Mouse (Mus musculus) myocyte (in vitro differentiated cells): Measurements from ENCODE around the gene Ccdc103. TPM values are rescaled to one million over a fixed set of nuclear protein-coding genes. Genes with fewer than 3 reads are reported as not detected.
A peak's percentile ranks its signal among the peaks of the same experiment; 100 is the strongest.

Source experiments
- H3K27me3 ChIP-seq: one replicate; pipeline ENCODE4 v1.6.1; 2011; ENCODE audit not compliant: control insufficient read depth, insufficient read depth, insufficient read length
- H3K36me3 ChIP-seq: one replicate; pipeline ENCODE4 v1.6.1; 2011; ENCODE audit not compliant: control insufficient read depth, insufficient read depth
- H3K4me2 ChIP-seq: one replicate; pipeline ENCODE4 v1.6.1; 2011; ENCODE audit warnings: low read depth, control low read depth
- H3K4me3 ChIP-seq: one replicate; pipeline ENCODE4 v1.5.1; 2011; ENCODE audit warnings: mild to moderate bottlenecking, control low read depth, moderate library complexity
- H3K79me2 ChIP-seq: one replicate; pipeline ENCODE4 v1.6.1; 2011; ENCODE audit not compliant: control insufficient read depth, insufficient read depth
- H3ac ChIP-seq: one replicate; pipeline ENCODE4 v1.6.1; 2011; ENCODE audit not compliant: control insufficient read depth, insufficient read length
- CEBPB ChIP-seq: IDR thresholded peaks from 2 replicates; pipeline ENCODE4 v1.6.1; 2011; ENCODE audit warnings: mild to moderate bottlenecking, moderate library complexity; ENCODE audit not compliant: poor library complexity, insufficient read depth, severe bottlenecking
- E2F4 ChIP-seq: IDR thresholded peaks from one replicate; pipeline ENCODE4 v1.6.1; 2011; ENCODE audit warnings: mild to moderate bottlenecking, control low read depth, moderate library complexity; ENCODE audit not compliant: insufficient read depth
- MYOD1 ChIP-seq, 3 experiments: IDR thresholded peaks; one replicate each; pipeline ENCODE4 v1.6.1; 2011; ENCODE audit warnings: control low read depth in 2 of 3, low read depth in 2 of 3, mild to moderate bottlenecking in 2 of 3, moderate library complexity in 1 of 3; ENCODE audit not compliant: insufficient read length in 2 of 3, control insufficient read depth in 1 of 3
- POLR2A ChIP-seq: IDR thresholded peaks from one replicate; pipeline ENCODE4 v1.6.1; 2011; ENCODE audit warnings: low read depth, mild to moderate bottlenecking, control low read depth, moderate library complexity; ENCODE audit not compliant: insufficient read length
- POLR2AphosphoS2 ChIP-seq: IDR thresholded peaks from one replicate; pipeline ENCODE4 v1.6.1; 2011; ENCODE audit warnings: low read depth, control low read depth; ENCODE audit not compliant: insufficient read length
- REST ChIP-seq: IDR thresholded peaks from one replicate; pipeline ENCODE4 v1.6.1; 2011; ENCODE audit warnings: mild to moderate bottlenecking, control low read depth, moderate library complexity; ENCODE audit not compliant: insufficient read depth, insufficient read length
- SRF ChIP-seq: IDR thresholded peaks from one replicate; pipeline ENCODE4 v1.6.1; 2011; ENCODE audit warnings: low read depth; ENCODE audit not compliant: control insufficient read depth, insufficient read length
- TCF12 ChIP-seq: IDR thresholded peaks from one replicate; pipeline ENCODE4 v1.6.1; 2011; ENCODE audit warnings: mild to moderate bottlenecking, control low read depth; ENCODE audit not compliant: poor library complexity, insufficient read depth, severe bottlenecking
- TCF3 ChIP-seq: IDR thresholded peaks from one replicate; pipeline ENCODE4 v1.6.1; 2011; ENCODE audit warnings: low read depth, control low read depth; ENCODE audit not compliant: insufficient read length
- USF1 ChIP-seq: IDR thresholded peaks from one replicate; pipeline ENCODE4 v1.6.1; 2011; ENCODE audit warnings: low read depth, mild to moderate bottlenecking, control low read depth, moderate library complexity
- polyA plus RNA-seq: library from polyadenylated mRNA; unstranded; fragments of >200 nt; fragmentation: generic; extraction: Trizol; gene quantifications from one replicate; pipeline ENCODE4 v1.2.1, GENCODE M21; 2012; ENCODE audit warnings: missing spikeins

The Ccdc103 gene
- polyA plus RNA-seq, 1 experiment, result 1.4 TPM

DNA sequence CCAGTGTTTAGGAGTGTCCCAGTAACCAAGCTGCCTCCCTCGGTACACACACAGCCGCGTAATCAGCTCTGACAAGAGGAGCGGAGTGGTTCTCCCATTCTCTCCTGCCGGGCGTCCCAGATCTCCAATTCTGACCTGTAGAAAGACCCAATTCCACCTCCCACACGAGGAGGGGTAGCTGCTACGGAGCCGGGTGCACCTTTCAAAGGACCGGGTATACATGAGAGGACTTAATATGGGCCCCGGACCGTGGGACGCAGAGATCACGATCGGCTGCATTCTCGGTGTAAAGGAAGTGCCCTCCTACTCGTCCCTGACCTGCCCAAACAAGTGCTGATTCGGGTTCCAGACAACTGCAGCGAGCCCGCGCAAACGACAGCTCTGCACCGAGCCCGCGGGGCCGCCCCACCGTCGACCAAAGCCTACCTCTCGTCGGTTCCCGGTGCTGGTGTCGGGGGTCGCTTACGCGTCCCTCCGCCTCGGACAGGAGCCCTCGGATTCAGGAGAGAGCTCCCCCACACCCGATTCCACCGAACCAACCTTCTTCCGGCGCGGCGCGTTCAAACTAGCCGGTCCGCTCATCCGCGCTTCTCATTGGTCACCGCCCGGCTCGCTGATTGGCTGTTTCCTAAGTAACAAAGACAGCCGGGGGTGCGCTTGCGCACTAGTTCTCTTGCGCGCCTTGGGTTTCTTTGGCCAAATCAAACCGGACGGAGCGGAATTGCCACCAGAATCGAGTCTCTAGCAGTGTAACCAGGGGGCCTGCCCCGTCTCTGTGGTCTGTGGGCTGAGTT, 43.8 kb downstream of the Ccdc103 start, which contains the start of gene Kif18b:
Gene Kif18b (minus strand): TSS at position 568 of the 794 bp plus-strand sequence.
- H3K4me2 ChIP-seq, result peak within 1 kb of the TSS; percentile 73
- peaks cover 50% of the 10 kb centered on the region for H3K79me2 ChIP-seq
- TF ChIP-seq POLR2AphosphoS2, result peak; percentile 47
- TF ChIP-seq SRF, result no peak
- TF ChIP-seq E2F4, result peak; percentile 98
- peak; percentile 67 for TF ChIP-seq POLR2A
- H3K4me3 ChIP-seq, result peak within 1 kb of the TSS; percentile 68
- H3K36me3 ChIP-seq, result no peaks in the 10 kb centered on the region
- peak within 1 kb of the TSS; percentile 6 for H3ac ChIP-seq
- no peaks in the 10 kb centered on the region for H3K27me3 ChIP-seq

GRCm38 (mm10) chr11:102925351-102925717, 44.3 kb downstream of the Ccdc103 start:
- peak overlapping the region; percentile 6 for H3ac ChIP-seq

DNA sequence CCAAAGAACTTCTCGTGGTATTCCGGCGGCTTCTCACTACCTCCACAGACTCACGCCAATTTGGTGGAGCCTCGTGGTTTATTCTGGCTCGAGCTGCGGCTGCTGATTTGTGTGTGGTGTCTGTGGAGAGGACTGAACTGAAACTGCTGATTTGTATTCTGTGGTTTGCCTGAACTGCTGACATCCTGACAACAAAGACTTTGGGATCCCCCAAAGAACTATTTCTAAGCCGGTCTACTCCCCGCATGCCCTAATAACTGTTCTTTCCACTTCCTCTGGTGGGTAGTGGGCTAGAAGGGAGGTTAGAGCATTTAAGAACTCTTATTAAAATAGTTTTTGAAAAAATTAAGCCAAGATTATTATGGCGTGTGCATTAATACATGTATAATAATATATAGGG, 49.7 kb downstream of the Ccdc103 start:
- no peaks in the 10 kb centered on the region for H3K36me3 ChIP-seq
- H3K4me2 ChIP-seq, result no peak overlapping the region
- no peak overlapping the region for H3ac ChIP-seq
- H3K4me3 ChIP-seq, result no peak overlapping the region
- H3K27me3 ChIP-seq, result peaks cover 7% of the 10 kb centered on the region
- TF ChIP-seq POLR2A (no peak), USF1 (no peak), REST (no peak), TCF12 (no peak), MYOD1 (IDR thresholded peaks at IDR 0.05; ENCODE audit: control insufficient read depth in 1 of 3, insufficient read length in 2 of 3, low read depth in 2 of 3) (no peak), E2F4 (no peak), TCF3 (no peak), CEBPB (no peak), SRF (no peak)
- no peaks in the 10 kb centered on the region for H3K79me2 ChIP-seq

More at GRCm38 (mm10) chr11:102925351-102925717, 44.3 kb downstream of the Ccdc103 start:
- TF ChIP-seq TCF3 (no peak), MYOD1 (IDR thresholded peaks at IDR 0.05; ENCODE audit: control insufficient read depth in 1 of 3, insufficient read length in 2 of 3, low read depth in 2 of 3) (no peak), TCF12 (no peak), USF1 (no peak), POLR2A (no peak)
- Histone ChIP-seq H3K4me2 (peak overlapping the region; percentile 73), H3K4me3 (peak overlapping the region; percentile 68), H3K27me3 (no peaks in the 10 kb centered on the region), H3K79me2 (peaks cover 44% of the 10 kb centered on the region), H3K36me3 (no peaks in the 10 kb centered on the region)

Other genes starting within 250 kb of the Ccdc103 start
- gene Meioc, start 217.5 kb upstream of the Ccdc103 start, polyA plus RNA-seq, result 0.01 TPM
- 26.8 TPM for gene Ccdc43, start 183.4 kb upstream of the Ccdc103 start, polyA plus RNA-seq
- 0.19 TPM for gene Adam11, start 119.8 kb upstream of the Ccdc103 start, polyA plus RNA-seq
- 10.3 TPM for gene Gjc1, start 61.5 kb upstream of the Ccdc103 start, polyA plus RNA-seq
- not detected for gene Higd1b, start 45.4 kb upstream of the Ccdc103 start, polyA plus RNA-seq
- 104 TPM for gene Eftud2, start 219 bp upstream of the Ccdc103 start, polyA plus RNA-seq
- not detected for gene Fam187a, start 4.0 kb downstream of the Ccdc103 start, polyA plus RNA-seq
- 0.16 TPM for gene Gfap, start 19.7 kb downstream of the Ccdc103 start, polyA plus RNA-seq
- 18.4 TPM for gene Kif18b, start 43.9 kb downstream of the Ccdc103 start, polyA plus RNA-seq
- gene C1ql1, start 65.5 kb downstream of the Ccdc103 start, polyA plus RNA-seq, result 0.74 TPM
- 77.1 TPM for gene Nmt1, start 147.0 kb downstream of the Ccdc103 start, polyA plus RNA-seq
- gene Dcakd, start 147.1 kb downstream of the Ccdc103 start, polyA plus RNA-seq, result 199 TPM
- 20.6 TPM for gene Plcd3, start 220.5 kb downstream of the Ccdc103 start, polyA plus RNA-seq
- 55.2 TPM for gene Acbd4, start 220.5 kb downstream of the Ccdc103 start, polyA plus RNA-seq
- 18.7 TPM for gene Hexim1, start 235.0 kb downstream of the Ccdc103 start, polyA plus RNA-seq